Mouse (Mus musculus): ENCODE measurements around the gene Galnt7. TPM values are rescaled to one million over a fixed set of nuclear protein-coding genes. Genes with fewer than 3 reads are reported as not detected.

Galnt7 gene
- polyA plus RNA-seq, 1 experiment from 2014 or later: 11.7 TPM

- Histone ChIP-seq H3K9ac (replicated peaks) (no peak overlapping the region), H3K4me3 (replicated peaks) (no peak overlapping the region), H3K9me3 (replicated peaks) (no peaks in the 10 kb centered on the region), H3K27me3 (replicated peaks) (0 out of 2 replicates have a peak, but pooled peaks cover 2% of the 10 kb centered on the region), H3K4me2 (no peak overlapping the region), H3K4me1 (peaks cover 18% of the 10 kb centered on the region), H3K27ac (replicated peaks) (no peak overlapping the region), H3K36me3 (no peaks in the 10 kb centered on the region)
- 0 out of 2 replicates have a peak, but pooled peaks have one; percentile 37 for ATAC-seq (ENCODE audit: low FRiP score)
- 19% methylated on average over 7 of the region's 7 CpGs for whole genome bisulfite sequencing
Observed at GRCm38 (mm10) chr8:57576238-57576637, 76.6 kb downstream of the Galnt7 start.

GRCm38 (mm10) chr8:57575336-57575735 lies 77.5 kb downstream of the Galnt7 start:
- Histone ChIP-seq H3K9ac (replicated peaks) (no peak overlapping the region), H3K4me3 (replicated peaks) (no peak overlapping the region), H3K4me2 (no peak overlapping the region), H3K4me1 (peaks cover 18% of the 10 kb centered on the region), H3K36me3 (no peaks in the 10 kb centered on the region), H3K9me3 (replicated peaks) (no peaks in the 10 kb centered on the region), H3K27me3 (replicated peaks) (0 out of 2 replicates have a peak, but pooled peaks cover 2% of the 10 kb centered on the region), H3K27ac (replicated peaks) (no peak overlapping the region)
- WGBS: 84% methylated on average over 9 of the region's 9 CpGs
- ATAC-seq (ENCODE audit: low FRiP score): no peak

- peak; percentile 80 for ATAC-seq (ENCODE audit: low FRiP score)
- no peak overlapping the region for H3K9ac ChIP-seq (replicated peaks)
- no peak overlapping the region for H3K4me2 ChIP-seq
- H3K4me3 ChIP-seq (replicated peaks): no peak overlapping the region
- whole genome bisulfite sequencing: 4% methylated on average over 7 of the region's 7 CpGs
- 0 out of 2 replicates have a peak, but pooled peaks cover 2% of the 10 kb centered on the region for H3K27me3 ChIP-seq (replicated peaks)
- no peaks in the 10 kb centered on the region for H3K36me3 ChIP-seq
- H3K27ac ChIP-seq (replicated peaks): no peak overlapping the region
- peaks cover 19% of the 10 kb centered on the region for H3K4me1 ChIP-seq
- no peaks in the 10 kb centered on the region for H3K9me3 ChIP-seq (replicated peaks)
Observed at GRCm38 (mm10) chr8:57574398-57574797, 78.4 kb downstream of the Galnt7 start.

- no peak overlapping the region for H3K4me3 ChIP-seq (replicated peaks)
- ATAC-seq (ENCODE audit: low FRiP score): no peak
- no peak overlapping the region for H3K27ac ChIP-seq (replicated peaks)
- H3K9ac ChIP-seq (replicated peaks): no peak overlapping the region
- H3K27me3 ChIP-seq (replicated peaks): 0 out of 2 replicates have a peak, but pooled peaks cover 2% of the 10 kb centered on the region
- H3K36me3 ChIP-seq: no peaks in the 10 kb centered on the region
- peaks cover 24% of the 10 kb centered on the region for H3K4me1 ChIP-seq
- H3K9me3 ChIP-seq (replicated peaks): no peaks in the 10 kb centered on the region
- WGBS: 79% methylated on average over 6 of the region's 6 CpGs
- H3K4me2 ChIP-seq: no peak overlapping the region
Observed at GRCm38 (mm10) chr8:57573844-57574243, 79.0 kb downstream of the Galnt7 start.

GRCm38 (mm10) chr8:57569886-57570285 lies 82.9 kb downstream of the Galnt7 start:
- 66% methylated on average over 6 of the region's 6 CpGs for WGBS
- Histone ChIP-seq H3K4me2 (no peak overlapping the region), H3K4me3 (replicated peaks) (no peak overlapping the region), H3K9ac (replicated peaks) (no peak overlapping the region), H3K36me3 (no peaks in the 10 kb centered on the region), H3K9me3 (replicated peaks) (no peaks in the 10 kb centered on the region), H3K27me3 (replicated peaks) (no peaks in the 10 kb centered on the region), H3K4me1 (peaks cover 25% of the 10 kb centered on the region), H3K27ac (replicated peaks) (no peak overlapping the region)
- ATAC-seq (ENCODE audit: low FRiP score): no peak

- no peak overlapping the region for H3K4me3 ChIP-seq (replicated peaks)
- no peaks in the 10 kb centered on the region for H3K9me3 ChIP-seq (replicated peaks)
- no peak overlapping the region for H3K4me2 ChIP-seq
- no peaks in the 10 kb centered on the region for H3K36me3 ChIP-seq
- H3K4me1 ChIP-seq: peaks cover 21% of the 10 kb centered on the region
- no peaks in the 10 kb centered on the region for H3K27me3 ChIP-seq (replicated peaks)
- ATAC-seq (ENCODE audit: low FRiP score): peak; percentile 46
- H3K27ac ChIP-seq (replicated peaks): no peak overlapping the region
- no peak overlapping the region for H3K9ac ChIP-seq (replicated peaks)
- 57% methylated on average over 11 of the region's 11 CpGs for WGBS
Observed at GRCm38 (mm10) chr8:57569400-57569795, 83.4 kb downstream of the Galnt7 start.

- Histone ChIP-seq H3K4me3 (replicated peaks) (no peak overlapping the region), H3K27me3 (replicated peaks) (no peaks in the 10 kb centered on the region), H3K4me2 (no peak overlapping the region), H3K9me3 (replicated peaks) (no peaks in the 10 kb centered on the region), H3K9ac (replicated peaks) (no peak overlapping the region), H3K4me1 (peaks cover 20% of the 10 kb centered on the region), H3K36me3 (no peaks in the 10 kb centered on the region), H3K27ac (replicated peaks) (no peak overlapping the region)
- peak; percentile 15; the same call in 1 of the 2 replicates for ATAC-seq (ENCODE audit: low FRiP score)
- 64% methylated on average over 18 of the region's 18 CpGs for WGBS
Observed at GRCm38 (mm10) chr8:57568633-57569399, 84.0 kb downstream of the Galnt7 start.

- no peak overlapping the region for H3K4me3 ChIP-seq (replicated peaks)
- no peaks in the 10 kb centered on the region for H3K27me3 ChIP-seq (replicated peaks)
- no peak overlapping the region for H3K9ac ChIP-seq (replicated peaks)
- no peaks in the 10 kb centered on the region for H3K36me3 ChIP-seq
- H3K4me1 ChIP-seq: peaks cover 20% of the 10 kb centered on the region
- no peak overlapping the region for H3K4me2 ChIP-seq
- no peak overlapping the region for H3K27ac ChIP-seq (replicated peaks)
- 51% methylated on average over 7 of the region's 7 CpGs for WGBS
- no peak for ATAC-seq (ENCODE audit: low FRiP score)
- H3K9me3 ChIP-seq (replicated peaks): no peaks in the 10 kb centered on the region
Observed at GRCm38 (mm10) chr8:57567998-57568397, 84.8 kb downstream of the Galnt7 start.

- Histone ChIP-seq H3K4me1 (peaks cover 20% of the 10 kb centered on the region), H3K9me3 (replicated peaks) (no peaks in the 10 kb centered on the region), H3K27ac (replicated peaks) (no peak overlapping the region), H3K4me3 (replicated peaks) (no peak overlapping the region), H3K27me3 (replicated peaks) (no peaks in the 10 kb centered on the region), H3K9ac (replicated peaks) (no peak overlapping the region), H3K4me2 (no peak overlapping the region), H3K36me3 (no peaks in the 10 kb centered on the region)
- WGBS: 75% methylated on average over 6 of the region's 6 CpGs
- no peak for ATAC-seq (ENCODE audit: low FRiP score)
Observed at GRCm38 (mm10) chr8:57565039-57565438, 87.8 kb downstream of the Galnt7 start.

GRCm38 (mm10) chr8:57563726-57564125 lies 89.1 kb downstream of the Galnt7 start:
- Histone ChIP-seq H3K36me3 (no peaks in the 10 kb centered on the region), H3K9me3 (replicated peaks) (no peaks in the 10 kb centered on the region), H3K27me3 (replicated peaks) (no peaks in the 10 kb centered on the region), H3K27ac (replicated peaks) (no peak overlapping the region), H3K9ac (replicated peaks) (no peak overlapping the region), H3K4me3 (replicated peaks) (no peak overlapping the region), H3K4me1 (peaks cover 13% of the 10 kb centered on the region), H3K4me2 (no peak overlapping the region)
- ATAC-seq (ENCODE audit: low FRiP score): no peak
- WGBS: 94% methylated on average over 15 of the region's 15 CpGs

GRCm38 (mm10) chr8:57562741-57563140 lies 90.1 kb downstream of the Galnt7 start:
- ATAC-seq (ENCODE audit: low FRiP score): no peak
- Histone ChIP-seq H3K36me3 (no peaks in the 10 kb centered on the region), H3K9me3 (replicated peaks) (no peaks in the 10 kb centered on the region), H3K9ac (replicated peaks) (no peak overlapping the region), H3K4me1 (peaks cover 6% of the 10 kb centered on the region; the same call in 1 of the 2 replicates), H3K27ac (replicated peaks) (no peak overlapping the region), H3K4me2 (no peak overlapping the region), H3K4me3 (replicated peaks) (no peak overlapping the region), H3K27me3 (replicated peaks) (no peaks in the 10 kb centered on the region)
- 83% methylated on average over 3 of the region's 3 CpGs for WGBS

GRCm38 (mm10) chr8:57560926-57561325 lies 91.9 kb downstream of the Galnt7 start:
- Histone ChIP-seq H3K4me1 (no peaks in the 10 kb centered on the region), H3K36me3 (no peaks in the 10 kb centered on the region), H3K9ac (replicated peaks) (no peak overlapping the region), H3K9me3 (replicated peaks) (no peaks in the 10 kb centered on the region), H3K27ac (replicated peaks) (no peak overlapping the region), H3K27me3 (replicated peaks) (no peaks in the 10 kb centered on the region), H3K4me3 (replicated peaks) (no peak overlapping the region), H3K4me2 (no peak overlapping the region)
- no peak for ATAC-seq (ENCODE audit: low FRiP score)
- WGBS: 85% methylated on average over 9 of the region's 9 CpGs

Data from neural tube, embryonic 15.5 days (tissue).